Mouse (Mus musculus) B cell, adult 67 days (primary cell): ENCODE measurements around the gene Tep1. TPM values are rescaled to one million over a fixed set of nuclear protein-coding genes. Genes with fewer than 3 reads are reported as not detected.

Experiments
- total RNA-seq, 2 experiments: library from RNA; stranded (reverse); gene quantifications; 4 replicates each; pipeline ENCODE4 v1.2.4; 2023

Tep1 gene
- 10 to 100 TPM; 51.1 to 62.5 TPM for total RNA-seq

GRCm38 (mm10) chr14:50869889-50870804 is at the start of gene Tep1:
Gene Tep1 (minus strand): TSS chr14:50870560.

GRCm38 (mm10) chr14:50897374-50897765 is 27.0 kb upstream of the Tep1 start, which contains the start of gene Klhl33:
Gene Klhl33 (minus strand): TSS chr14:50897507.

GRCm38 (mm10) chr14:50807487-50808072 is 62.8 kb downstream of the Tep1 start, which contains the start of the genes Ccnb1ip1 and Parp2:
Gene Ccnb1ip1 (minus strand): TSS chr14:50807732.
Gene Parp2 (plus strand): TSS chr14:50807841.

GRCm38 (mm10) chr14:50785251-50785637 is 85.1 kb downstream of the Tep1 start, which contains the start of gene Ttc5:
Gene Ttc5 (minus strand): TSS chr14:50785519.

Other genes with a start within 250 kb of the Tep1 start
- not detected for gene Olfr745, start 231.2 kb downstream of the Tep1 start, total RNA-seq
- gene Olfr746, start 223.5 kb downstream of the Tep1 start, total RNA-seq, result not detected
- gene Olfr747, start 177.4 kb downstream of the Tep1 start, total RNA-seq, result not detected
- not detected for gene Olfr748, start 163.2 kb downstream of the Tep1 start, total RNA-seq
- not detected for gene Olfr749, start 125.5 kb downstream of the Tep1 start, total RNA-seq
- 10 to 100 TPM; 91.2 to 96.0 TPM for gene Ttc5, start 85.0 kb downstream of the Tep1 start, total RNA-seq
- gene Ccnb1ip1, start 62.8 kb downstream of the Tep1 start, total RNA-seq, result not detected
- 10 to 100 TPM; 51.5 to 70.1 TPM for gene Parp2, start 62.7 kb downstream of the Tep1 start, total RNA-seq
- gene Klhl33, start 26.9 kb upstream of the Tep1 start, total RNA-seq, result not detected
- gene Osgep, start 54.3 kb upstream of the Tep1 start, total RNA-seq, result 10 to 100 TPM; 49.9 to 57.8 TPM
- 10 to 100 TPM; 45.1 to 50.3 TPM for gene Apex1, start 54.4 kb upstream of the Tep1 start, total RNA-seq
- gene Pip4p1, start 60.3 kb upstream of the Tep1 start, total RNA-seq, result 100 to 1,000 TPM; 183 to 202 TPM
- gene Pnp, start 60.5 kb upstream of the Tep1 start, total RNA-seq, result 10 to 100 TPM; 29.7 to 39.1 TPM
- gene Gm49342, start 74.0 kb upstream of the Tep1 start, total RNA-seq, result 10 to 100 TPM; 25.6 to 26.2 TPM
- 1 to 10 TPM; 1.2 to 1.9 TPM for gene Pnp2, start 85.4 kb upstream of the Tep1 start, total RNA-seq
- not detected for gene Rnase10, start 137.2 kb upstream of the Tep1 start, total RNA-seq
- gene Rnase9, start 171.3 kb upstream of the Tep1 start, total RNA-seq, result not detected
- not detected for gene Rnase11, start 179.6 kb upstream of the Tep1 start, total RNA-seq
- gene Rnase12, start 187.1 kb upstream of the Tep1 start, total RNA-seq, result 1 to 10 TPM; 1.5 to 1.8 TPM
- not detected for gene Olfr750, start 203.9 kb upstream of the Tep1 start, total RNA-seq
- gene Rnase4, start 220.5 kb upstream of the Tep1 start, total RNA-seq, result under 1 TPM; 0.49 to 0.65 TPM
- under 1 TPM in 1 of 2 experiments, not detected in 1; 0.83 TPM for gene Ang, start 220.6 kb upstream of the Tep1 start, total RNA-seq
- not detected for gene Eddm3b, start 243.9 kb upstream of the Tep1 start, total RNA-seq